Mouse (Mus musculus) small intestine, adult 2 months (tissue): Measurements from ENCODE around the gene Bdp1.

Experiments
- CTCF ChIP-seq: fragments of 200-500 bp; IDR thresholded peaks from 2 replicates; pipeline ENCODE4 v1.5.1; 2012; ENCODE audit warnings: low read depth, mild to moderate bottlenecking, control low read depth, inconsistent platforms, low read length, moderate library complexity, mixed read lengths; ENCODE audit not compliant: insufficient replicate concordance, insufficient read length; ENCODE audit errors: extremely low read depth
- POLR2A ChIP-seq: fragments of 200-500 bp; IDR thresholded peaks from 2 replicates; pipeline ENCODE4 v1.6.1; 2012; ENCODE audit warnings: low read depth, mild to moderate bottlenecking, control low read depth, inconsistent platforms, low read length, moderate library complexity

DNA sequence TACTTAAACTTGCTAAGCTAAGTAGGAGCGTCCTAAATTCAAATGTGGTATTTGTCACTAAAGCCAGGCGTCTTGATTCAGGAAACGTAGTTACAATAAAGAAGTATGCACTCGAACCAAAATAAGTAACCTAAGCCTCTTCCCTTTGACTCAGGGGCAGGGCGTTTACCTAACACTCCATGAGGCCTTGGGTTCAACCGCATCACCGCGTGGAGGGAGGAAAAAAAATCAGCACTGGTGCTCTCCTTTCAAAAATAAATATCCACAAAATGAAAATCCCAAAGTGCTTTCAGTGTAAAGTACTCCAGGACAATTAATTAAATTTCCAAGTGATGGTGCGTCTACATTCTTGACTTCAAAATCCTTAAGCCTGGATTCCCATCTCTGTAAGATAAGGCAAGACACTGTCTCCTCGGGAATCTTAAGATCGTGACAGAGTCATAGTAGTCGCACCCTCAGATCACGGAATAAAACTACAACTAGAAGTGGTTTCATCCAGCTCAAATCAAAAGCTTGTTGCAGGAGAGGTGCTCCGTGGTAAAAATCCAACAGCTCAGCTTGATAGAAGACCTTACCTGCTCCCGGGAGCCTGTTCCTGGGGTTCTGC lies 715 bp downstream of the Bdp1 start:
- TF ChIP-seq POLR2A: no peak
- TF ChIP-seq CTCF: no peak
